Mouse (Mus musculus) neural tube, embryonic 14.5 days (tissue): ENCODE measurements at regions not wholly inside any gene's neighbourhood (a gene's known extent, or its start where the extent isn't known, plus 50 kb on each side); places are given as distances from the start of the nearest gene placed in this dataset.

Source experiments
- ATAC-seq: fragments of 200-750 bp; cut with Nextera tagmentation; 2 replicates; pipeline ENCODE4 v1.8.0; 2017; ENCODE audit warnings: low read depth, mild to moderate bottlenecking, moderate TSS enrichment, moderate library complexity
- H3K27ac ChIP-seq: fragments of 300-500 bp; sonication (generic); 2 replicates; pipeline ENCODE4 v1.5.1; 2014; ENCODE audit warnings: low read depth, mild to moderate bottlenecking, control low read depth, low read length, moderate library complexity, mixed read lengths
- H3K27me3 ChIP-seq: fragments of 300-500 bp; sonication (generic); 2 replicates; pipeline ENCODE4 v1.6.1; 2014; ENCODE audit warnings: low read length; ENCODE audit not compliant: control insufficient read depth, insufficient read depth
- H3K36me3 ChIP-seq: fragments of 300-500 bp; sonication (generic); 2 replicates; pipeline ENCODE4 v1.6.1; 2014; ENCODE audit warnings: low read length, mixed read lengths; ENCODE audit not compliant: control insufficient read depth, insufficient read depth
- H3K4me1 ChIP-seq: fragments of 300-500 bp; sonication (generic); 2 replicates; pipeline ENCODE4 v1.6.1; 2014; ENCODE audit warnings: low read length; ENCODE audit not compliant: control insufficient read depth, insufficient read depth
- H3K4me2 ChIP-seq: fragments of 300-500 bp; sonication (generic); 2 replicates; pipeline ENCODE4 v1.6.1; 2014; ENCODE audit warnings: mild to moderate bottlenecking, low read depth, low read length, control low read depth
- H3K4me3 ChIP-seq: fragments of 300-500 bp; sonication (generic); 2 replicates; pipeline ENCODE4 v1.5.1; 2014; ENCODE audit warnings: low read depth, low read length, control low read depth, mixed read lengths
- H3K9ac ChIP-seq: fragments of 300-500 bp; sonication (generic); replicated peaks from 2 replicates; pipeline ENCODE4 v1.6.1; 2014; ENCODE audit warnings: low read depth, mild to moderate bottlenecking, control low read depth, low read length, mixed read lengths
- H3K9me3 ChIP-seq: fragments of 300-500 bp; sonication (generic); 2 replicates; pipeline ENCODE4 v1.6.1; 2016; ENCODE audit warnings: low read length; ENCODE audit not compliant: control insufficient read depth
- WGBS: fragments of 180-500 bp; shearing (Covaris S2); extraction: QIAGEN DNeasy Blood & Tissue Kit; methylation state at CpG from one replicate; pipeline ENCODE4 v1.1.7; 2014; 5-methylcytosine and 5-hydroxymethylcytosine counted together

DNA sequence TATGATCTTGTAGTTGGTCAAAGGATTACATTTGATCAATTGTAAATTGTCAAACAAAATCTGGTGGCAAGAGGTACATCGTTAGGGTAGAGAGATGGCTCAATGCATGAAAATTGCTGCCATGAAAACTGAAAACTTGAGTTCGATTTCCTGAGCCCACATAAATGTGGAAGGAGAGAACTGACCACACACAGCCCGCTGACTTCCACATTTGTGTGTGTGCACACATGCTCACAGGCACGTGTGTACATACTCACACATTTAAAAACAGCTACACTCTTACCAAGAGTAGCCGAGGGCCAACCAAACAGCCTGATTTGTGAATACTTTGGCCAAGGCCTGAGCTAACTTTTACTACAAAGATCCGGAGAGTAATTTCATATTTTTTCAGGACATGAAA is 60.5 kb upstream of the Smg1 start:
- Histone ChIP-seq H3K4me2 (no peak overlapping the region), H3K27ac (no peak overlapping the region), H3K36me3 (no peaks in the 10 kb centered on the region), H3K4me1 (no peaks in the 10 kb centered on the region), H3K27me3 (no peaks in the 10 kb centered on the region), H3K9me3 (no peaks in the 10 kb centered on the region), H3K9ac (no peak overlapping the region), H3K4me3 (no peak overlapping the region)
- ATAC-seq = no peak
- WGBS = 87% methylated on average over 6 of the region's 6 CpGs

DNA sequence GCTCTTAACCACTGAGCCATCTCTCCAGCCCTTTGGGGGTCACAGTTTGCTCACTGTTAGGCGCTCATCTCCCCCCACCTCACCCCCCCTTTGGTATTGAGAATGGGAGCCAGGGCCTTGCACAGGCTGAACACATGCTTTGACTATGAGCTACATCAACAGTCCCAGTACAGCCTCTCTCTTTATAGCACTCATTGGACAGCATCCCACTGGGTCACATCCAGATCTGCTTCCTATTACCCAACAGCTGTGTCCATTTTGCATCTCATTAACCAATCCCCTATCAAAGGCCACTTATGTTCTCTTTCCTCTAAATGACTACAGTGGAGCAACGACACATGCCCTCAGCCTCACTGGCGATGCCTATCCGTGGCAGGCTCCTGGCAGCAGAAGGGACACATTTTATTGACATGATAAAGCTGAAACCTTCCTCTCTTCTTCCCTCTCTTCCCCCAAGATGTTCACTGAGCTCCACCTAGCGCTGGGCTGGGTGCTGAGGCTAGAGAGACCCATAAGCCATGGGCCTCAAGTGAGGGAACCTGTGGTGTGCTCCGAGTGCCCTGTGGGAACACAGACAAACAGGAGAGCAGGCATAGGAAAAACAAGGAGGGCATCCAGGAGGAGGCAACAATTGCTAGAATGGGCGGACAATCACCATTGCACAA is 57.3 kb upstream of the Smg1 start:
- ATAC-seq = peak; percentile 42; the same call in 1 of the 2 replicates
- Histone ChIP-seq H3K4me3 (no peak overlapping the region), H3K4me2 (no peak overlapping the region), H3K9ac (no peak overlapping the region), H3K27me3 (no peaks in the 10 kb centered on the region), H3K9me3 (no peaks in the 10 kb centered on the region), H3K27ac (no peak overlapping the region), H3K36me3 (no peaks in the 10 kb centered on the region), H3K4me1 (no peaks in the 10 kb centered on the region)
- WGBS = 58% methylated on average over 7 of the region's 7 CpGs

DNA sequence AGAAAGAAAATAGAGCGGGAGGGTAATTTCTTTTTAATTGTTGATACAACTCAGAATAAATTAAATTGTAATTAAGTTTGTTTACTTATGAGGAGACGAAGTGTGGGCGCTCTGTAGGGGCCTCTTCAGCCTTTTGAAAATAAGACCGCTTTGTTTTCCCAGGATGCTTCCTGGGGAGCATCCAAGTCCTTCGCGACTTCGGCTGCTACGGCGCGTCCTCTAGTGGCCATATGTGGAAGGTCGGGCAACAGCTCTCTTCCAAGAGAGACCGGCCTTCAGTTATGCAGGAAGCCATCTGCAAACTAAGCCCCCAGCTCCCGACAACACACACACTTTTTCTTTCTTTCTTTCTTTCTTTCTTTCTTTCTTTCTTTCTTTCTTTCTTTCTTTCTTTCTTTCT is 54.1 kb upstream of the Smg1 start:
- Histone ChIP-seq H3K4me2 (peak overlapping the region; percentile 4; the same call in 1 of the 2 replicates), H3K9me3 (no peaks in the 10 kb centered on the region), H3K36me3 (no peaks in the 10 kb centered on the region), H3K27me3 (no peaks in the 10 kb centered on the region), H3K4me3 (no peak overlapping the region), H3K27ac (no peak overlapping the region), H3K9ac (no peak overlapping the region; the same call in 1 of the 2 replicates), H3K4me1 (no peaks in the 10 kb centered on the region)
- ATAC-seq = peak; percentile 82; the same call in 1 of the 2 replicates
- under 1% methylated on average over 13 of the region's 13 CpGs for WGBS

DNA sequence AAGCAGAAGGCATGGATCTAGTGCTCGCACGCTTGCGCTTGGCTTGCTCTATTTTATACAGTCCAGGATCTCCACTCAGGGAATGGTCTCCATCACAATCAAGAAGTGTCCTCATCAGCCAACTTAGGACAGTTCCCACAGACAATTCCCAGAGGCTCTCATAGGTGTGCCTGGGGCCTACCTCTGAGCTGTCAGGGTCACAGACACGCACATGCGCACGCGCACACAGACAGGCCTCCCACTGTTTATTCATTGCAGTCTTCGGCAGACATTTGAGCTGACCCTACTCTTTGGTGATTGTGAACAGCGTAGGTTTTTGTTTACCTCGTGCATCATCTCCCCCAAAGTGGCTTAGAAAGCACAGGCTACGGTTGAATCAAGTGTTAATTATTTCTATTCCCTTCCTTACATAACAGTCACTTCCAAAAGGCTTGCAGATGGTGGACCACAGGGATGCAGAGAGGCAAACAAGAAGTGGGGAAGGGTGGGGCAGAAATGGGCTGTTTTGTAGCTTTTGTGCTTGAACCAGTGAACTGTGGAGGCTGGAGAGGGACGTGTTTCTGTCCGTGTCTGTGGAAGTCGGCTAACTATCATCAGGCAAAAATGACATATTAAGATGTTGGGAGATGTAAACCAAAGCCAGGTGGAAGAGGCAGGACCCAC is 53.5 kb upstream of the Smg1 start:
- Histone ChIP-seq H3K4me3 (no peak overlapping the region), H3K27me3 (no peaks in the 10 kb centered on the region), H3K27ac (no peak overlapping the region; the same call in 1 of the 2 replicates), H3K36me3 (no peaks in the 10 kb centered on the region), H3K4me2 (peak overlapping the region; percentile 4; the same call in 1 of the 2 replicates), H3K9ac (no peak overlapping the region; the same call in 1 of the 2 replicates), H3K9me3 (no peaks in the 10 kb centered on the region), H3K4me1 (no peaks in the 10 kb centered on the region)
- WGBS = 55% methylated on average over 14 of the region's 14 CpGs
- ATAC-seq = 0 out of 2 replicates have a peak, but pooled peaks have one; percentile 10

DNA sequence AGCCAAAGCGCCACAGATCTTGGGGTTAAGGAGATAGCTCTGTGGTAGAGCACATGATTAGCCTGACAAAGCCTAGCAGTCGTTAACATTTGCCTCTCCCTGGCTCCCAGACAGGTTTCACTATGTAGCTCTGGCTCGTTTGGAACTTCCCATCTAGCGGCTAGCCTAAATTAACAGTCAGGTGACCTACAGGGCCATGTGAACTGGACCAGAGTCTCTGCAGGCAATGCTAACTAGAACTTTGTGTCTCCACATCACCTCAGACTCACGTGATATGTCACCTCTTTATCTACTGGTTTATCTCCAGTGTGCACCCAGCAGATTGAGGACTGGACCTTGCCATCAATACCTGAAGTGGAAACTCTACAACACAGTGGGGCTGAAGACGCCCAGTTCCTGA is 52.4 kb upstream of the Smg1 start:
- ATAC-seq = no peak

DNA sequence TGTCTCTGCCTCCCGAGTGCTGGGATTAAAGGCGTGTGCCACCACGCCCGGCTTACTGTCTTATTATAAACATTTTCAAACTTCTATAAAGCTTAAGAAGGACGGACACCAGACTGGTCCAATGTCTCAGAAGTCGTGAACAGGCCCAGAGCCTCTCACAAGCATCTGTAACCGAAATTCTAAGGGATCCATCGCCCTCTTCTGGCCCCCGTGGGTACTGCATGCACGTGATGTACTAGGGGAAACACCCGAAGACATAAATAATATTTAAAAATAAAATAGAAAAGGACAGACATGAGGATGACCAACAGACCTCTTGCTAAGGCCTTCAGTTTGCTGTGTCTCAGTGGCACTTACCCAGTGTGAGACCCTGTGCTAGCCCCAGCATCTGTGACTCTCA is 51.8 kb upstream of the Smg1 start:
- no peaks in the 10 kb centered on the region for H3K27me3 ChIP-seq
- no peak overlapping the region for H3K4me3 ChIP-seq
- no peak for ATAC-seq
- no peaks in the 10 kb centered on the region for H3K4me1 ChIP-seq
- no peaks in the 10 kb centered on the region for H3K9me3 ChIP-seq
- WGBS = 79% methylated on average over 11 of the region's 11 CpGs
- H3K4me2 ChIP-seq = no peak overlapping the region
- H3K27ac ChIP-seq = no peak overlapping the region
- H3K9ac ChIP-seq = no peak overlapping the region
- no peaks in the 10 kb centered on the region for H3K36me3 ChIP-seq

More for the DNA sequence above, 52.4 kb upstream of the Smg1 start:
- H3K27ac ChIP-seq = no peak overlapping the region
- 77% methylated on average over 6 of the region's 6 CpGs for WGBS
- no peak overlapping the region for H3K4me2 ChIP-seq
- no peaks in the 10 kb centered on the region for H3K36me3 ChIP-seq
- no peaks in the 10 kb centered on the region for H3K9me3 ChIP-seq
- no peak overlapping the region for H3K4me3 ChIP-seq
- no peaks in the 10 kb centered on the region for H3K27me3 ChIP-seq
- no peaks in the 10 kb centered on the region for H3K4me1 ChIP-seq
- H3K9ac ChIP-seq = no peak overlapping the region

DNA sequence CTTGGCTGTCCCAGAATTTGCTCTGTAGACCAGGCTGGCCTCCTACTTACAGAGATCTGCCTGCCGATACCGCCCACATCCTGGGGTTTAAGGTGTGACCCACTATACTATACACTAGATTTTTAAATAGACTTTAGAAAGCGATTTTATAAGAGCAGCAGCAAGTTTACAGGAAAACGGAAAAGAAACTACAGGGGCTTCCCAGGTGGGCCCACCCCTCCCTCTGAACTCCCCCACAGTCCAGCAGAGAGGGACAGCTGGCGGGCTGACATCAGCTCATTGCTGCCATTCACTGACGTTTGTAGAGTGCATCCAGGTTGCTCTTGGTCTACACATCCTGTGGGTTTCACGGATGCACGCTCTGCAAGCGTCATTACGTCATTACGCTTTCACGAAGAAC is 51.2 kb upstream of the Smg1 start:
- ATAC-seq = no peak
- Histone ChIP-seq H3K4me2 (no peak overlapping the region), H3K4me3 (no peak overlapping the region), H3K27ac (no peak overlapping the region), H3K9ac (no peak overlapping the region), H3K4me1 (no peaks in the 10 kb centered on the region), H3K27me3 (no peaks in the 10 kb centered on the region), H3K36me3 (no peaks in the 10 kb centered on the region), H3K9me3 (no peaks in the 10 kb centered on the region)
- 92% methylated on average over 12 of the region's 12 CpGs for WGBS
